Mouse (Mus musculus) myocyte (in vitro differentiated cells): ENCODE measurements around the gene Smarce1. TPM values are rescaled to one million over a fixed set of nuclear protein-coding genes. Genes with fewer than 3 reads are reported as not detected.

ENCODE experiments used
- H3K27me3 ChIP-seq: one replicate; pipeline ENCODE4 v1.6.1; 2011; ENCODE audit not compliant: control insufficient read depth, insufficient read depth, insufficient read length
- H3K36me3 ChIP-seq: one replicate; pipeline ENCODE4 v1.6.1; 2011; ENCODE audit not compliant: control insufficient read depth, insufficient read depth
- H3K4me2 ChIP-seq: one replicate; pipeline ENCODE4 v1.6.1; 2011; ENCODE audit warnings: low read depth, control low read depth
- H3K4me3 ChIP-seq: one replicate; pipeline ENCODE4 v1.5.1; 2011; ENCODE audit warnings: mild to moderate bottlenecking, control low read depth, moderate library complexity
- H3K79me2 ChIP-seq: one replicate; pipeline ENCODE4 v1.6.1; 2011; ENCODE audit not compliant: control insufficient read depth, insufficient read depth
- H3ac ChIP-seq: one replicate; pipeline ENCODE4 v1.6.1; 2011; ENCODE audit not compliant: control insufficient read depth, insufficient read length
- CEBPB ChIP-seq: IDR thresholded peaks from 2 replicates; pipeline ENCODE4 v1.6.1; 2011; ENCODE audit warnings: mild to moderate bottlenecking, moderate library complexity; ENCODE audit not compliant: poor library complexity, insufficient read depth, severe bottlenecking
- E2F4 ChIP-seq: IDR thresholded peaks from one replicate; pipeline ENCODE4 v1.6.1; 2011; ENCODE audit warnings: mild to moderate bottlenecking, control low read depth, moderate library complexity; ENCODE audit not compliant: insufficient read depth
- MAX ChIP-seq: IDR thresholded peaks from one replicate; pipeline ENCODE4 v1.6.1; 2011; ENCODE audit warnings: low read depth, mild to moderate bottlenecking, control low read depth
- MYOD1 ChIP-seq, 3 experiments: IDR thresholded peaks; one replicate each; pipeline ENCODE4 v1.6.1; 2011; ENCODE audit warnings: control low read depth in 2 of 3, low read depth in 2 of 3, mild to moderate bottlenecking in 2 of 3, moderate library complexity in 1 of 3; ENCODE audit not compliant: insufficient read length in 2 of 3, control insufficient read depth in 1 of 3
- MYOG ChIP-seq, 3 experiments: IDR thresholded peaks; one replicate each; pipeline ENCODE4 v1.6.1; 2011; ENCODE audit warnings: control low read depth in 2 of 3, low read depth in 2 of 3, mild to moderate bottlenecking in 2 of 3; ENCODE audit not compliant: insufficient read length in 2 of 3, control insufficient read depth in 1 of 3, insufficient read depth in 1 of 3
- POLR2A ChIP-seq: IDR thresholded peaks from one replicate; pipeline ENCODE4 v1.6.1; 2011; ENCODE audit warnings: low read depth, mild to moderate bottlenecking, control low read depth, moderate library complexity; ENCODE audit not compliant: insufficient read length
- POLR2AphosphoS2 ChIP-seq: IDR thresholded peaks from one replicate; pipeline ENCODE4 v1.6.1; 2011; ENCODE audit warnings: low read depth, control low read depth; ENCODE audit not compliant: insufficient read length
- REST ChIP-seq: IDR thresholded peaks from one replicate; pipeline ENCODE4 v1.6.1; 2011; ENCODE audit warnings: mild to moderate bottlenecking, control low read depth, moderate library complexity; ENCODE audit not compliant: insufficient read depth, insufficient read length
- SRF ChIP-seq: IDR thresholded peaks from one replicate; pipeline ENCODE4 v1.6.1; 2011; ENCODE audit warnings: low read depth; ENCODE audit not compliant: control insufficient read depth, insufficient read length
- TCF12 ChIP-seq: IDR thresholded peaks from one replicate; pipeline ENCODE4 v1.6.1; 2011; ENCODE audit warnings: mild to moderate bottlenecking, control low read depth; ENCODE audit not compliant: poor library complexity, insufficient read depth, severe bottlenecking
- TCF3 ChIP-seq: IDR thresholded peaks from one replicate; pipeline ENCODE4 v1.6.1; 2011; ENCODE audit warnings: low read depth, control low read depth; ENCODE audit not compliant: insufficient read length
- USF1 ChIP-seq: IDR thresholded peaks from one replicate; pipeline ENCODE4 v1.6.1; 2011; ENCODE audit warnings: low read depth, mild to moderate bottlenecking, control low read depth, moderate library complexity
- polyA plus RNA-seq: library from polyadenylated mRNA; unstranded; fragments of >200 nt; fragmentation: generic; extraction: Trizol; gene quantifications from one replicate; pipeline ENCODE4 v1.2.1, GENCODE M21; 2012; ENCODE audit warnings: missing spikeins

The Smarce1 gene
- polyA plus RNA-seq, 1 experiment = 90.3 TPM

- TF ChIP-seq MAX (no peak), TCF12 (no peak), MYOG (IDR thresholded peaks at IDR 0.05; ENCODE audit: control insufficient read depth in 1 of 3, insufficient read depth in 1 of 3, insufficient read length in 2 of 3, low read depth in 2 of 3) (no peak), TCF3 (no peak), SRF (no peak), MYOD1 (IDR thresholded peaks at IDR 0.05; ENCODE audit: control insufficient read depth in 1 of 3, insufficient read length in 2 of 3, low read depth in 2 of 3) (no peak), USF1 (no peak), REST (no peak), POLR2A (no peak), CEBPB (no peak), POLR2AphosphoS2 (no peak), E2F4 (no peak)
- no peaks in the 10 kb centered on the region for H3K36me3 ChIP-seq
- H3K27me3 ChIP-seq = peaks cover 7% of the 10 kb centered on the region
- H3K4me3 ChIP-seq = no peak overlapping the region
- H3K79me2 ChIP-seq = no peaks in the 10 kb centered on the region
- no peak overlapping the region for H3ac ChIP-seq
- H3K4me2 ChIP-seq = no peak overlapping the region
These were observed 69.2 kb downstream of the Smarce1 start for GRCm38 (mm10) chr11:99161648-99162047.

- Histone ChIP-seq H3K36me3 (no peaks in the 10 kb centered on the region), H3K79me2 (no peaks in the 10 kb centered on the region)
- TF ChIP-seq E2F4 (no peak), MYOG (IDR thresholded peaks at IDR 0.05; ENCODE audit: control insufficient read depth in 1 of 3, insufficient read depth in 1 of 3, insufficient read length in 2 of 3, low read depth in 2 of 3) (no peak), USF1 (no peak), MAX (no peak)
These were observed 70.6 kb downstream of the Smarce1 start for GRCm38 (mm10) chr11:99160228-99160627.

More at GRCm38 (mm10) chr11:99160228-99160627, 70.6 kb downstream of the Smarce1 start:
- Histone ChIP-seq H3K4me2 (no peak overlapping the region), H3K4me3 (no peak overlapping the region), H3K27me3 (peaks cover 6% of the 10 kb centered on the region), H3ac (no peak overlapping the region)

Other genes starting within 250 kb of the Smarce1 start
- gene Gjd3, start 248.0 kb downstream of the Smarce1 start, polyA plus RNA-seq = 0.05 TPM
- gene Top2a, start 206.8 kb downstream of the Smarce1 start, polyA plus RNA-seq = 39.9 TPM
- gene Igfbp4, start 189.8 kb downstream of the Smarce1 start, polyA plus RNA-seq = 58.6 TPM
- gene Tns4, start 141.7 kb downstream of the Smarce1 start, polyA plus RNA-seq = 0.11 TPM
- gene Ccr7, start 75.9 kb downstream of the Smarce1 start, polyA plus RNA-seq = 0.38 TPM
- gene Krt222, start 13.1 kb upstream of the Smarce1 start, polyA plus RNA-seq = 0.06 TPM
- not detected for gene Krt24, start 54.2 kb upstream of the Smarce1 start, polyA plus RNA-seq
- gene Krt25, start 91.9 kb upstream of the Smarce1 start, polyA plus RNA-seq = not detected
- not detected for gene Krt26, start 106.9 kb upstream of the Smarce1 start, polyA plus RNA-seq
- not detected for gene Krt27, start 120.1 kb upstream of the Smarce1 start, polyA plus RNA-seq
- 0.04 TPM for gene Krt28, start 143.9 kb upstream of the Smarce1 start, polyA plus RNA-seq
- gene Krt10, start 158.3 kb upstream of the Smarce1 start, polyA plus RNA-seq = 6.7 TPM
- gene Krt12, start 191.2 kb upstream of the Smarce1 start, polyA plus RNA-seq = not detected
- not detected for gene Krt20, start 207.1 kb upstream of the Smarce1 start, polyA plus RNA-seq